Mouse (Mus musculus) lung, embryonic 15.5 days (tissue): ENCODE data around the gene Slc6a13. TPM values are rescaled to one million over a fixed set of nuclear protein-coding genes. Genes with fewer than 3 reads are reported as not detected.
A peak's percentile ranks its signal among the peaks of the same experiment; 100 is the strongest.

Experiments
- ATAC-seq: fragments of 200-750 bp; cut with Nextera tagmentation; 2 replicates; pipeline ENCODE4 v1.8.0; 2017; ENCODE audit warnings: moderate number of reproducible peaks, borderline replicate concordance; ENCODE audit not compliant: low FRiP score, low TSS enrichment; ENCODE audit errors: extremely low read depth
- H3K27ac ChIP-seq: fragments of 300-500 bp; sonication (generic); 2 replicates; pipeline ENCODE4 v1.5.1; 2015; ENCODE audit warnings: moderate library complexity, mild to moderate bottlenecking, inconsistent platforms
- H3K27me3 ChIP-seq: fragments of 300-500 bp; sonication (generic); 2 replicates; pipeline ENCODE4 v1.6.1; 2015; ENCODE audit warnings: inconsistent platforms
- H3K36me3 ChIP-seq: fragments of 300-500 bp; sonication (generic); 2 replicates; pipeline ENCODE4 v1.6.1; 2015; ENCODE audit warnings: inconsistent platforms
- H3K4me1 ChIP-seq: fragments of 300-500 bp; sonication (generic); 2 replicates; pipeline ENCODE4 v1.6.1; 2015; ENCODE audit warnings: inconsistent platforms
- H3K4me2 ChIP-seq: fragments of 300-500 bp; sonication (generic); 2 replicates; pipeline ENCODE4 v1.6.1; 2015; ENCODE audit warnings: inconsistent platforms, mild to moderate bottlenecking, moderate library complexity
- H3K4me3 ChIP-seq: fragments of 300-500 bp; sonication (generic); 2 replicates; pipeline ENCODE4 v1.5.1; 2015; ENCODE audit warnings: mild to moderate bottlenecking, inconsistent platforms
- H3K9ac ChIP-seq: fragments of 300-500 bp; sonication (generic); 2 replicates; pipeline ENCODE4 v1.6.1; 2015; ENCODE audit warnings: inconsistent platforms
- H3K9me3 ChIP-seq: fragments of 300-500 bp; sonication (generic); 2 replicates; pipeline ENCODE4 v1.6.1; 2016; ENCODE audit warnings: inconsistent platforms
- WGBS: fragments of 180-500 bp; shearing (Covaris S2); methylation state at CpG from one replicate; pipeline ENCODE4 v1.1.7; 2015; 5-methylcytosine and 5-hydroxymethylcytosine counted together
- polyA plus RNA-seq: library from polyadenylated mRNA; unstranded; fragments of >200 nt; fragmentation: Nextera tagmentation; extraction: Ambion mirVana; gene quantifications from 2 replicates; pipeline ENCODE4 v1.2.1, GENCODE M21; 2015

Slc6a13 gene
- polyA plus RNA-seq, 1 experiment from 2014 or later, result 0.67 TPM

GRCm38 (mm10) chr6:121329848-121330508 lies 30.0 kb downstream of the Slc6a13 start:
- H3K27ac ChIP-seq, result peak overlapping the region; percentile 54
- H3K9me3 ChIP-seq, result no peaks in the 10 kb centered on the region
- 14% methylated on average over 10 of the region's 10 CpGs for WGBS
- H3K9ac ChIP-seq, result no peak overlapping the region
- no peaks in the 10 kb centered on the region for H3K27me3 ChIP-seq
- ATAC-seq, result peak; percentile 82
- H3K4me3 ChIP-seq, result no peak overlapping the region
- H3K4me2 ChIP-seq, result no peak overlapping the region
- H3K36me3 ChIP-seq, result no peaks in the 10 kb centered on the region
- peaks cover 21% of the 10 kb centered on the region for H3K4me1 ChIP-seq

DNA sequence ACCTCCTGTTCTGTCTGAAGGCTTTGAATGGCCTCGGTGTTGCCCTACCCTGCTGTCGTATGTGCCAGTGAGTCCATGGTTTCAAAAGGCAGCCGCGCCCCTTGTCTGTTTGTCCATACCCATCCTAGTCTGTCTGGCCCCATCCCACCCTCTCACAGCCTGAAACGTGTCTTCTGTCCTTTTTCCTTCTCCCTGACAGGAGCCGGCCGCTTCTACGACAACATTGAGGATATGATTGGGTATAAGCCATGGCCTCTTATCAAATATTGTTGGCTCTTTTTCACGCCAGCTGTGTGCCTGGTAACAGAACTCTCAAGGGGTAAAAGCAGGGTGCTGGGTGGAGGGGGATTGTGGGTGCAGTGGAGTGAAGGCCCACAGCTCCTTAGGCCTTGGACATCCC lies 35.8 kb downstream of the Slc6a13 start:
- H3K4me3 ChIP-seq, result no peak overlapping the region
- no peak overlapping the region for H3K9ac ChIP-seq
- H3K36me3 ChIP-seq, result no peaks in the 10 kb centered on the region
- no peaks in the 10 kb centered on the region for H3K4me1 ChIP-seq
- no peaks in the 10 kb centered on the region for H3K27me3 ChIP-seq
- ATAC-seq, result no peak
- H3K27ac ChIP-seq, result no peak overlapping the region
- no peak overlapping the region for H3K4me2 ChIP-seq
- 82% methylated on average over 9 of the region's 9 CpGs for WGBS
- H3K9me3 ChIP-seq, result no peaks in the 10 kb centered on the region

DNA sequence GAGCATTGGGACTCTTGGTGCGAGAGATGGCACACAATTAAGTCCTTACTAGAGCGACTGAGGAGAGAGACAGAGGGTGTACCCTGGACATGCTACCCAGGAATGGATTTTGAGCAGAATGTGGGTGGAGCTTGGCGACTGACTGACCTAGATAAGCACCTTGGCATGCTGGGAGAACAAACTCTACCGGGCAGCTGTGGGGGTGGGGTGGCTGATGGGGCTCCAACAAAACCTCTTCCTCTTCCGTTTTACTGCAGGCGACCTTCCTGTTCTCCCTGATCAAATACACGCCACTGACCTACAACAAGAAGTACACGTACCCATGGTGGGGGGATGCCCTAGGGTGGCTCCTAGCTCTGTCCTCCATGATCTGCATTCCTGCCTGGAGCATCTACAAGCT lies 36.5 kb downstream of the Slc6a13 start:
- H3K36me3 ChIP-seq, result no peaks in the 10 kb centered on the region
- no peak overlapping the region for H3K4me3 ChIP-seq
- H3K9ac ChIP-seq, result no peak overlapping the region
- no peaks in the 10 kb centered on the region for H3K4me1 ChIP-seq
- H3K4me2 ChIP-seq, result no peak overlapping the region
- ATAC-seq, result no peak
- 45% methylated on average over 8 of the region's 8 CpGs for whole genome bisulfite sequencing
- H3K9me3 ChIP-seq, result no peaks in the 10 kb centered on the region
- no peak overlapping the region for H3K27ac ChIP-seq
- no peaks in the 10 kb centered on the region for H3K27me3 ChIP-seq

DNA sequence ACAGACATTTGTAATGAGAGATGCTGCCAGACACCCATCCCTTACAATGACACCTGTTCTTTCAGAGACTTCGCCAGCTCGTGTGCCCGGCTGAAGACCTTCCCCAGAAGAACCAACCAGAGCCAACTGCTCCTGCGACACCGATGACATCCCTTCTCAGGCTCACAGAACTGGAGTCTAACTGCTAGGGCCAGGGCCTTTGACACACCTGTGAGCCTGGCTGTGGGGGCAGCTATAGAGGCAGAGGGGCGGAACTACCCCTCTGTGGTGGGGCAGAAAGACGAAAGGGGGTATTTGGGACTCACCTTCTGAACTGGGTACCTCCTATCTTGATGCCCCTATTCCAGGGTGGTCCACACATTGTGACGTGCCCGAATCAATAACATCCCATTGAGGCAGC lies 37.2 kb downstream of the Slc6a13 start:
- no peaks in the 10 kb centered on the region for H3K36me3 ChIP-seq
- no peak overlapping the region for H3K4me2 ChIP-seq
- no peaks in the 10 kb centered on the region for H3K4me1 ChIP-seq
- no peaks in the 10 kb centered on the region for H3K9me3 ChIP-seq
- ATAC-seq, result no peak
- WGBS, result 87% methylated on average over 9 of the region's 9 CpGs
- no peak overlapping the region for H3K4me3 ChIP-seq
- H3K9ac ChIP-seq, result no peak overlapping the region
- no peaks in the 10 kb centered on the region for H3K27me3 ChIP-seq
- H3K27ac ChIP-seq, result no peak overlapping the region

GRCm38 (mm10) chr6:121337770-121338518 lies 37.9 kb downstream of the Slc6a13 start:
- no peak overlapping the region for H3K9ac ChIP-seq
- peak; percentile 41; the same call in 1 of the 2 replicates for ATAC-seq
- H3K4me3 ChIP-seq, result no peak overlapping the region
- no peaks in the 10 kb centered on the region for H3K36me3 ChIP-seq
- no peak overlapping the region for H3K4me2 ChIP-seq
- H3K9me3 ChIP-seq, result no peaks in the 10 kb centered on the region
- no peaks in the 10 kb centered on the region for H3K27me3 ChIP-seq
- no peak overlapping the region for H3K27ac ChIP-seq
- WGBS, result 25% methylated on average over 3 of the region's 3 CpGs
- no peaks in the 10 kb centered on the region for H3K4me1 ChIP-seq

DNA sequence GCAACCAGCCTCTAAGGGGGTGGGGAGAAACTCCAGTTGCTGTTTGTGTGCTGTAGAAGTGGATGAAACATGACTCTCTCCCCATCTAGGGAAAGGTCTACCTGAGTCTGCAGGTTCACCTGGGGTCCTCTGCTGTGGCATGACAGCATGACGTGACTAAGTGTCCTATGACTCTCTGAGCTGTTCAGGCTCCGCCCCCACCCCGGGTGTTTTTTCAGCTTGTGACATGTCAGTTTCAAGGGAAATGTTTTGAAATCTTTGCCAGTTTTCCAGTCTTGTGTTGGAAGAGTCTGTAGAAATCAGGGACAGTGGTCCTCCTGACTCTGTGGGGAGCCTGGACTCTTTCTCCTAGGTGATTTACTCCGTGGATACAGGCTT lies 38.5 kb downstream of the Slc6a13 start:
- Histone ChIP-seq H3K9me3 (no peaks in the 10 kb centered on the region), H3K4me1 (no peaks in the 10 kb centered on the region), H3K27ac (no peak overlapping the region), H3K27me3 (no peaks in the 10 kb centered on the region), H3K4me2 (no peak overlapping the region), H3K9ac (no peak overlapping the region), H3K4me3 (no peak overlapping the region), H3K36me3 (no peaks in the 10 kb centered on the region)
- ATAC-seq, result no peak
- 37% methylated on average over 4 of the region's 4 CpGs for WGBS

GRCm38 (mm10) chr6:121341650-121342049 lies 41.6 kb downstream of the Slc6a13 start:
- Histone ChIP-seq H3K27ac (no peak overlapping the region), H3K27me3 (no peaks in the 10 kb centered on the region), H3K4me3 (no peak overlapping the region), H3K9ac (no peak overlapping the region), H3K4me1 (peaks cover 6% of the 10 kb centered on the region; the same call in 1 of the 2 replicates), H3K9me3 (no peaks in the 10 kb centered on the region), H3K4me2 (no peak overlapping the region), H3K36me3 (no peaks in the 10 kb centered on the region)
- ATAC-seq, result no peak
- 71% methylated on average over 6 of the region's 6 CpGs for WGBS

DNA sequence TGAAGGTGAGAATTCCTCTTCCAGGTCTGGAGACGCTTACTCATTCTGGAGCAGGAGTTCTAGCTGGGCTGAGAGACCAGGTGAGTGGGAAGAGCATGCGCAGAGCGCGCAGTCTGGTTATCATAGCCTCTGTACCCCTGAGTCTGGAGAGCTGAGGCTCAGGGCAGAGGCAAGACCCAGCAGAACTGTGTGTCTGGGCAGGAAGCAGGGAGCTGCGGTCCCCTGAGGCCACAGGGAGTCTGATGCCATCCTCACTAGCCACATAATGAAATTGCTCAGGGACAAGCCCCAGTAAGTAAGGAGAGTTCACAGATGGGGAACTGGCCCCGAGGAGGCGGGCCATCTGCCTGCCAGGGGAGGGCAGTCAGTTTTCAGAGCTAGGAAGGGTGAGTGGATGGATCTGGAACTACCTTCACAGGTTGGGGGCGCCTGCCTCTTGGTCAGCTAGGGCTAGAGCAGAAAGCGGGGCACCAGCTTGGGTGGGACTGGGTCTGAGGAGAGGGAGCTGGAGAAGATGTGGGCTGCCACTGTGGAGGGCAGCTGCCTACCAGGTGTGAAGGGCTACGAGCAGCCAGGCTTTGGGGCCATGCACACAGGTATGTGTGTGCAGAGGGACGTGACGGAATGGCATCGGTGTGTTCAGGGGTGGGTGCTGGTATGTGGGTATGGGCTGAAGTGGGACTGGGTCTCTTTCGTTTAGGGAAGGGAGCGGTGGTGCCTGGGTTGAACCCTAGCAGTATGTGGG lies 43.2 kb downstream of the Slc6a13 start, which contains the start of gene Slc6a12:
Gene Slc6a12, plus strand, starts transcription at position 51 of the 745 bp plus-strand sequence.
- no peak; the same call in 1 of the 2 replicates for ATAC-seq

DNA sequence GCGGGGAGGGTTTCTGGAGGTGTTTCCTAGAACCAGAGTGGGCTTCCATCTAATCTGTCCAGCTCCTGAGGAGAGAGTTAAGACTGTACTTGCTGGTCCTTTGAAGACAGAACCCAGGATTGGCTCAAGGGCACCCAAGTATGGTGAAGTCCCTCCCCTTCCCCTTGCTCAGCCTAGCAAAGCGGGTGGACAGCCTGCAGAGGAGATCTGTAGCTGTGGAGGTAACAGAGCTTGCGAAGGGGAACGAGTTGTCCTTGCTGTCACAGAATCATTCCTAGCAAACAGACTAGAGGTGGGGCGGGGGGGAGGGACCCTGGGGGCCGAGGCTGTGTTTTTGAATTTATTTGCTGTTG lies 43.7 kb downstream of the Slc6a13 start:
- H3K4me3 ChIP-seq, result no peak overlapping the region
- H3K4me2 ChIP-seq, result no peak overlapping the region
- no peaks in the 10 kb centered on the region for H3K9me3 ChIP-seq
- peaks cover 6% of the 10 kb centered on the region; the same call in 1 of the 2 replicates for H3K4me1 ChIP-seq
- 48% methylated on average over 6 of the region's 6 CpGs for WGBS
- no peaks in the 10 kb centered on the region for H3K36me3 ChIP-seq
- H3K27me3 ChIP-seq, result no peaks in the 10 kb centered on the region
- no peak overlapping the region for H3K27ac ChIP-seq
- H3K9ac ChIP-seq, result no peak overlapping the region
- ATAC-seq, result no peak

More for the DNA sequence above, 43.2 kb downstream of the Slc6a13 start, which contains the start of gene Slc6a12:
- Histone ChIP-seq H3K36me3 (no peaks in the 10 kb centered on the region), H3K27me3 (no peaks in the 10 kb centered on the region), H3K27ac (no peak within 1 kb of the TSS), H3K4me2 (no peak within 1 kb of the TSS), H3K9me3 (no peaks in the 10 kb centered on the region), H3K9ac (no peak within 1 kb of the TSS), H3K4me1 (peaks cover 6% of the 10 kb centered on the region; the same call in 1 of the 2 replicates), H3K4me3 (no peak within 1 kb of the TSS)
- 74% methylated on average over 15 of the region's 15 CpGs for WGBS

GRCm38 (mm10) chr6:121344329-121344728 lies 44.3 kb downstream of the Slc6a13 start:
- H3K9me3 ChIP-seq, result no peaks in the 10 kb centered on the region
- no peak overlapping the region for H3K9ac ChIP-seq
- H3K4me2 ChIP-seq, result no peak overlapping the region
- H3K4me3 ChIP-seq, result no peak overlapping the region
- peaks cover 6% of the 10 kb centered on the region; the same call in 1 of the 2 replicates for H3K4me1 ChIP-seq
- no peaks in the 10 kb centered on the region for H3K27me3 ChIP-seq
- H3K36me3 ChIP-seq, result no peaks in the 10 kb centered on the region
- 29% methylated on average over 5 of the region's 5 CpGs for WGBS
- H3K27ac ChIP-seq, result no peak overlapping the region
- no peak for ATAC-seq

DNA sequence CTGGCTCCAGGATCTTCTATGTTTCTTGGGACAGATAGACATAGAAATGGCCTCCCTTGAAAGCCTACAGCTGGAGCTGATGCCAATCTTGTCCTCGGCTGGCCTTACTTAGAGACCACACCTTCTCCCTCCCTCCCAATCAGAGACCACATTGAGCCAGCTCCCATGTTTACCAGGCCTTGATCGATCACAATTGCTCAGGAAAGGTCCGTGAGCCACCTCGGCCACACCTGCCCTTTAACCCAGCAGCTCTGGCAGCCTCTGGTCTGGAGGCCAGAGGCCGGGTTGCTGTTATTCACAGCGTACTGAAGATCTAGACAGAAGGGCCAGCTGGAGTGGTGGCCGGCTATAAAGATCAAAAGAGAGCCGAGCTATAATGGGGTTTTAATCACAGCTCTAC lies 46.4 kb downstream of the Slc6a13 start:
- 32% methylated on average over 8 of the region's 8 CpGs for WGBS
- Histone ChIP-seq H3K4me1 (peaks cover 6% of the 10 kb centered on the region; the same call in 1 of the 2 replicates), H3K4me2 (no peak overlapping the region), H3K4me3 (no peak overlapping the region), H3K36me3 (no peaks in the 10 kb centered on the region), H3K9ac (no peak overlapping the region), H3K27ac (no peak overlapping the region), H3K9me3 (no peaks in the 10 kb centered on the region), H3K27me3 (no peaks in the 10 kb centered on the region)
- no peak for ATAC-seq

DNA sequence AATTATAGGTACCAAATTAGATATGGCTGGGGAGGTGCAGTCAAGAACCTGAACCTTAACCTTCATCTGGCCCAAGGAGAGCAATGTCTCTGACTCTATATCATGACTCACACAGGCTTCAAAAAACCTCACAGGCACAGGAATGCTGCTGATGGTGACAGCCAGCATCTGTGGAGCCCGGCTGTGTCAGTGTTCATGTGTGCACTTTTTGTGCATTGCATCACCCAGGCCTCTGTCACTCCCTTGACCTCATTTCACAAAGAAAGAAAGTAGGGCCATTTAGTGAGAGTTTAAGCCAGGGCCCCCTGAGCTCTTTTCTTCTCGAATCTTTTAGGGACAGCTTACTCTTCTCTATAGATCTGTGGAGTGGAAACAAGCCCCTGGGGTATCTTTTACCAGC lies 52.2 kb downstream of the Slc6a13 start:
- no peak overlapping the region for H3K4me3 ChIP-seq
- no peaks in the 10 kb centered on the region for H3K4me1 ChIP-seq
- no peak for ATAC-seq
- H3K27me3 ChIP-seq, result no peaks in the 10 kb centered on the region
- WGBS, result 35% methylated on average over 2 of the region's 2 CpGs
- no peak overlapping the region for H3K27ac ChIP-seq
- no peaks in the 10 kb centered on the region for H3K9me3 ChIP-seq
- no peak overlapping the region for H3K4me2 ChIP-seq
- no peak overlapping the region for H3K9ac ChIP-seq
- no peaks in the 10 kb centered on the region for H3K36me3 ChIP-seq
